Mouse (Mus musculus) kidney, embryonic 16.5 days (tissue): Measurements from ENCODE around the gene Tmem190. TPM values are rescaled to one million over a fixed set of nuclear protein-coding genes. Genes with fewer than 3 reads are reported as not detected.

Source experiments
- ATAC-seq: fragments of 200-750 bp; cut with Nextera tagmentation; 2 replicates; pipeline ENCODE4 v1.8.0; 2017; ENCODE audit warnings: moderate TSS enrichment; ENCODE audit not compliant: low FRiP score, low TSS enrichment
- H3K27ac ChIP-seq: fragments of 300-500 bp; sonication (generic); 2 replicates; pipeline ENCODE4 v1.5.1; 2014; ENCODE audit warnings: low read length
- H3K27me3 ChIP-seq: fragments of 300-500 bp; sonication (generic); 2 replicates; pipeline ENCODE4 v1.6.1; 2014; ENCODE audit warnings: low read length, control low read depth, mixed read lengths; ENCODE audit not compliant: insufficient read depth
- H3K36me3 ChIP-seq: fragments of 300-500 bp; sonication (generic); 2 replicates; pipeline ENCODE4 v1.6.1; 2014; ENCODE audit warnings: low read length, control low read depth, mixed read lengths; ENCODE audit not compliant: insufficient read depth
- H3K4me1 ChIP-seq: fragments of 300-500 bp; sonication (generic); 2 replicates; pipeline ENCODE4 v1.6.1; 2014; ENCODE audit warnings: low read length, control low read depth, mixed read lengths; ENCODE audit not compliant: insufficient read depth
- H3K4me2 ChIP-seq: fragments of 300-500 bp; sonication (generic); replicated peaks from 2 replicates; pipeline ENCODE4 v1.6.1; 2014; ENCODE audit warnings: low read depth, low read length
- H3K4me3 ChIP-seq: fragments of 300-500 bp; sonication (generic); 2 replicates; pipeline ENCODE4 v1.5.1; 2014; ENCODE audit warnings: mild to moderate bottlenecking, low read length
- H3K9ac ChIP-seq: fragments of 300-500 bp; sonication (generic); replicated peaks from 2 replicates; pipeline ENCODE4 v1.6.1; 2014; ENCODE audit warnings: low read length
- H3K9me3 ChIP-seq: fragments of 300-500 bp; sonication (generic); 2 replicates; pipeline ENCODE4 v1.6.1; 2016; ENCODE audit warnings: low read length, control low read depth
- WGBS: fragments of 180-500 bp; shearing (Covaris S2); extraction: QIAGEN DNeasy Blood & Tissue Kit; methylation state at CpG from one replicate; pipeline ENCODE4 v1.1.7; 2014; 5-methylcytosine and 5-hydroxymethylcytosine counted together
- polyA plus RNA-seq: library from polyadenylated mRNA; unstranded; fragments of >200 nt; fragmentation: Nextera tagmentation; extraction: Ambion mirVana; gene quantifications from 2 replicates; pipeline ENCODE4 v1.2.1, GENCODE M21; 2015

Tmem190 gene
- polyA plus RNA-seq, 1 experiment from 2014 or later = 0.97 TPM

- Histone ChIP-seq H3K4me1 (no peaks in the 10 kb centered on the region), H3K9ac (no peak overlapping the region; the same call in 1 of the 2 replicates), H3K4me3 (no peak overlapping the region), H3K27me3 (no peaks in the 10 kb centered on the region; the same call in 1 of the 2 replicates), H3K4me2 (no peak overlapping the region), H3K9me3 (no peaks in the 10 kb centered on the region), H3K36me3 (no peaks in the 10 kb centered on the region), H3K27ac (no peak overlapping the region)
- 16% methylated on average over 4 of the region's 4 CpGs for WGBS
- ATAC-seq = no peak
These were observed 17.6 kb upstream of the Tmem190 start for GRCm38 (mm10) chr7:4764946-4765710.

DNA sequence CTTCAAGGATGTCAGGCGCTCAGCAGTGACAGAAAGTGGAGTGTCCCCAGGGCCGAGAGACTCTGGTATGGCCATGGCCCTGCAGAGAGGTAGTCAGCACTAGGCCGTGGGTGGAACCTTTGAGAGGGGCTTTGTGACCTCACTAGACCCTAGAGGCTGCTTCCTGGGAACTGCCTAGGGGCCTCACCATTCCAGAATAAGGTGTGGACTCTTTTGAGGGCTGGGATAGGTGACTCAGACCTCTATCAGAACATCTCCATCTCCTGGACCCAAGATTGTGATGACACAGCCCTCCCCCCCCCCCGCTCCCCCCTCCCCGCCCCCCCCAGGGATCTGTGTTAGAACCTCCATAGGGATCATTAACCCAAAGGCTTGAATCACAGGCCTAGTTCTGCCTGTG is 11.5 kb upstream of the Tmem190 start, which contains the start of gene Fam71e2:
Gene Fam71e2 (minus strand): TSS at position 101 of the 400 bp plus-strand sequence.
- 68% methylated on average over 3 of the region's 5 CpGs for WGBS
- no peak within 1 kb of the TSS for H3K9ac ChIP-seq
- no peaks in the 10 kb centered on the region for H3K36me3 ChIP-seq
- peaks cover 12% of the 10 kb centered on the region for H3K27me3 ChIP-seq
- no peak within 1 kb of the TSS for H3K27ac ChIP-seq
- no peak for ATAC-seq
- H3K9me3 ChIP-seq = no peaks in the 10 kb centered on the region
- no peak within 1 kb of the TSS for H3K4me2 ChIP-seq
- no peak within 1 kb of the TSS for H3K4me3 ChIP-seq
- no peaks in the 10 kb centered on the region for H3K4me1 ChIP-seq

- H3K27me3 ChIP-seq = peaks cover 39% of the 10 kb centered on the region
- 41% methylated on average over 10 of the region's 10 CpGs for WGBS
These were observed 6.6 kb upstream of the Tmem190 start for GRCm38 (mm10) chr7:4776131-4776530.

GRCm38 (mm10) chr7:4776861-4777830 is 5.6 kb upstream of the Tmem190 start:
- H3K9me3 ChIP-seq = no peaks in the 10 kb centered on the region
- H3K27me3 ChIP-seq = peaks cover 39% of the 10 kb centered on the region
- peaks cover 20% of the 10 kb centered on the region for H3K4me1 ChIP-seq
- peak overlapping the region; percentile 59 for H3K4me2 ChIP-seq
- peak overlapping the region; percentile 41 for H3K4me3 ChIP-seq
- peak overlapping the region; percentile 31; the same call in 1 of the 2 replicates for H3K9ac ChIP-seq
- no peak overlapping the region for H3K27ac ChIP-seq
- H3K36me3 ChIP-seq = no peaks in the 10 kb centered on the region
- peak; percentile 81 for ATAC-seq
- WGBS = 1% methylated on average over 36 of the region's 56 CpGs

More at GRCm38 (mm10) chr7:4776131-4776530, 6.6 kb upstream of the Tmem190 start:
- Histone ChIP-seq H3K4me1 (peaks cover 17% of the 10 kb centered on the region), H3K27ac (no peak overlapping the region), H3K4me2 (no peak overlapping the region), H3K4me3 (no peak overlapping the region), H3K9ac (no peak overlapping the region), H3K36me3 (no peaks in the 10 kb centered on the region), H3K9me3 (no peaks in the 10 kb centered on the region)
- no peak for ATAC-seq

GRCm38 (mm10) chr7:4777851-4778637 is 4.7 kb upstream of the Tmem190 start:
- Histone ChIP-seq H3K4me3 (no peak overlapping the region), H3K27me3 (peaks cover 39% of the 10 kb centered on the region), H3K36me3 (no peaks in the 10 kb centered on the region), H3K4me2 (peak overlapping the region; percentile 59), H3K4me1 (peaks cover 20% of the 10 kb centered on the region), H3K9ac (no peak overlapping the region), H3K27ac (no peak overlapping the region), H3K9me3 (no peaks in the 10 kb centered on the region)
- 5% methylated on average over 11 of the region's 20 CpGs for WGBS
- ATAC-seq = 0 out of 2 replicates have a peak, but pooled peaks have one; percentile 10

- Histone ChIP-seq H3K27me3 (peaks cover 38% of the 10 kb centered on the region), H3K9me3 (no peaks in the 10 kb centered on the region), H3K4me3 (no peak overlapping the region), H3K4me1 (peaks cover 20% of the 10 kb centered on the region), H3K36me3 (no peaks in the 10 kb centered on the region), H3K9ac (no peak overlapping the region), H3K4me2 (no peak overlapping the region), H3K27ac (no peak overlapping the region)
- 38% methylated on average over 5 of the region's 5 CpGs for WGBS
- ATAC-seq = no peak
These were observed 2.8 kb upstream of the Tmem190 start for GRCm38 (mm10) chr7:4779921-4780320.

- Histone ChIP-seq H3K4me2 (no peak overlapping the region), H3K36me3 (no peaks in the 10 kb centered on the region), H3K27me3 (peaks cover 18% of the 10 kb centered on the region), H3K4me3 (no peak overlapping the region), H3K9ac (no peak overlapping the region), H3K9me3 (no peaks in the 10 kb centered on the region), H3K27ac (no peak overlapping the region), H3K4me1 (peaks cover 16% of the 10 kb centered on the region)
- ATAC-seq = no peak
- WGBS = 43% methylated on average over 3 of the region's 3 CpGs
These were observed 607 bp upstream of the Tmem190 start for GRCm38 (mm10) chr7:4782130-4782529.

DNA sequence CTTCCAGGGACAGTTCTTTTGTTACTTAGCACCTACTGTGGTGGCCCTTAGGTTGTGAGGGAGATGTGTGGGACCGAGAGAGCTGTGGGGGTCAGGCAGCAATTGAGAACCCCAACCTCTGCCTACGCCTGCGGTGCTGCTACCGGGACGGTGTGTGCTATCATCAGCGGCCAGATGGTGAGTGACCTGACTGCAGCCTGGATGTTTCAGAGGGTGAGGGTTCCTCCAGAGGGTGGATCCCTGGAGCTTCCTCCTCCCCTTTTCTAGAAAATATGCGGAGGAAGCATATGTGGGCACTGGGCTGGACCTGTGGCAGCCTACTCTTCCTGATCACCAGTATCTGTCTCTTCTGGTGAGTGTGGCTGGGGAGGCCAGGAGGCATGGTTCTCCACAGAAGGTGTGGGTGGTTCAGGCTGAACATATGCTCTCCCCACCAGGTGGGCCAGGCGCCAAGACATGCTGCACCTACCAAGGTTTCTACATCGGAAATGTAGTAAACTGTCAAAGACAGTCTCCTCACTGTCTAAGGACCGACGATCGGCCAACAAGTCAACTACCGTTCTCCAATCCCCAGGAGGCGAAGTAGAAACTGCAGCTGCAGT is 1.0 kb downstream of the Tmem190 start:
- Histone ChIP-seq H3K9ac (no peak overlapping the region), H3K9me3 (no peaks in the 10 kb centered on the region), H3K36me3 (no peaks in the 10 kb centered on the region), H3K4me2 (no peak overlapping the region), H3K27me3 (peaks cover 2% of the 10 kb centered on the region), H3K4me1 (peaks cover 12% of the 10 kb centered on the region), H3K4me3 (no peak overlapping the region), H3K27ac (no peak overlapping the region)
- ATAC-seq = no peak
- WGBS = 80% methylated on average over 14 of the region's 14 CpGs
